7 mouse cellular contexts compared by ENCODE assay signal in the genomic region with DNA sequence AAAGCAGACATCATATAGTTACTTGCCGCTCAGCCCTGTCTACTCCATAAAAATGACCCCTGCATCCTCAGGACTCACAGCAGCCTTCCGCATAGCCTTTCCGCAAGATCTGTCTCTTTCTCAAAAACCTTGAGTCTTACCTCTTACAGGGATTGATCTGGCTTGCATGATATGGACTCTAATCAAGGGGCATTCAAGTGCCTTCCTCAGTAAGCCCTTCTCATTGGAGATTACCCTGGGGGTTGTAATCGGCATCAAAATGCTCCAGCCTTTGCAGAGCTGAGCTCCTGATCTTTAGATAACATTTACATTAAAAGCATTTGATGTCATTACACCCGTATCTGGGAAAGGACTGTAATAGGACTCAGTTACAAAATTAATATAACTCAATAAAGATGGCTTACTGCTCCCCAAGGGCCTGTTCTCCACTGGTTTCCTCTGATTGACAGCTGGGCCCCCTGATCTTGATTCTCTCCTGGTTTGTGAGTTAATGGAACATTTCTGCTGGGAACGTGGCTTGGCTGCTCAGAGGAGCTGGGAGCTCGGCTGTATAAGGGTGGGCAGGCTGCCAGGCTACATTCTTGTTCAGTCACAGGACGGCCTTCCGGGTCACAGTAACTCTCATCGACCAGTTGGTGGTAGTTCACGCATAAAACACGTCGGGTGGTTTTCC.
A peak's percentile ranks its signal among the peaks of the same experiment; 100 is the strongest.
DNase-seq lines count a peak whose midpoint lies in the region; ATAC-seq lines count a peak whose summit lies in the region.

No protein-coding gene starts in this region.

- no peak overlapping the region for H3K4me2 ChIP-seq in neural tube, embryonic 14.5 days (ENCODE audit: low read depth, low read length)
- no peak overlapping the region for H3K4me2 ChIP-seq in neural tube, embryonic 15.5 days

- H3K9ac ChIP-seq in neural tube, embryonic 14.5 days (replicated peaks; ENCODE audit: low read depth, low read length) = no peak overlapping the region
- H3K9ac ChIP-seq in neural tube, embryonic 15.5 days (replicated peaks) = no peak overlapping the region

- H3K36me3 ChIP-seq in neural tube, embryonic 14.5 days (ENCODE audit: control insufficient read depth, insufficient read depth, low read length) = no peaks in the 10 kb centered on the region
- H3K36me3 ChIP-seq in neural tube, embryonic 15.5 days = 0 out of 2 replicates have a peak, but pooled peaks cover 5% of the 10 kb centered on the region

- H3K4me1 ChIP-seq in neural tube, embryonic 14.5 days (ENCODE audit: control insufficient read depth, insufficient read depth, low read length) = peaks cover 7% of the 10 kb centered on the region
- peaks cover 10% of the 10 kb centered on the region for H3K4me1 ChIP-seq in neural tube, embryonic 15.5 days

- WGBS in neural tube, embryonic 14.5 days = 39% methylated on average over 13 of the region's 13 CpGs
- WGBS in neural tube, embryonic 15.5 days = 36% methylated on average over 13 of the region's 13 CpGs

- no peaks in the 10 kb centered on the region for H3K9me3 ChIP-seq in neural tube, embryonic 14.5 days (ENCODE audit: control insufficient read depth, low read length)
- H3K9me3 ChIP-seq in neural tube, embryonic 15.5 days (replicated peaks) = no peaks in the 10 kb centered on the region

- DNase-seq in cerebellum, postnatal 36 days = peak; percentile 15 to 18
- peak; percentile 24 to 46 for DNase-seq in heart, adult 9 months (ENCODE audit: low spot score in 2 of 2)
- DNase-seq in kidney, postnatal 25 days = peak; percentile 90 to 92
- peak; percentile 54 for DNase-seq in right cerebral cortex, postnatal 4 days
- no peak for DNase-seq in layer of hippocampus, adult 9-10 months (ENCODE audit: low spot score)

- H3K27ac ChIP-seq in neural tube, embryonic 14.5 days (ENCODE audit: low read depth, low read length) = no peak overlapping the region
- no peak overlapping the region for H3K27ac ChIP-seq in neural tube, embryonic 15.5 days (replicated peaks)

- peak; percentile 54; the same call in 1 of the 2 replicates for ATAC-seq in neural tube, embryonic 14.5 days (ENCODE audit: low read depth)
- ATAC-seq in neural tube, embryonic 15.5 days (ENCODE audit: low FRiP score) = no peak

- H3K27me3 ChIP-seq in neural tube, embryonic 14.5 days (ENCODE audit: control insufficient read depth, insufficient read depth, low read length) = no peaks in the 10 kb centered on the region
- no peaks in the 10 kb centered on the region for H3K27me3 ChIP-seq in neural tube, embryonic 15.5 days (replicated peaks)

- H3K4me3 ChIP-seq in neural tube, embryonic 14.5 days (ENCODE audit: low read depth, low read length) = no peak overlapping the region
- H3K4me3 ChIP-seq in neural tube, embryonic 15.5 days (replicated peaks) = no peak overlapping the region
